Mouse (Mus musculus): Measurements from ENCODE around the gene Ercc6.

GRCm38 (mm10) chr14:32572519-32572918 lies 59.2 kb downstream of the Ercc6 start:
- TF ChIP-seq CTCF (IDR thresholded peaks at IDR 0.05; ENCODE audit: low read depth, low read length) (no peak), POLR2A (IDR thresholded peaks at IDR 0.05; ENCODE audit: borderline replicate concordance, low read depth, low read length) (no peak)
